Comparison of ENCODE assay signal across 16 mouse cellular contexts in the genomic region with DNA sequence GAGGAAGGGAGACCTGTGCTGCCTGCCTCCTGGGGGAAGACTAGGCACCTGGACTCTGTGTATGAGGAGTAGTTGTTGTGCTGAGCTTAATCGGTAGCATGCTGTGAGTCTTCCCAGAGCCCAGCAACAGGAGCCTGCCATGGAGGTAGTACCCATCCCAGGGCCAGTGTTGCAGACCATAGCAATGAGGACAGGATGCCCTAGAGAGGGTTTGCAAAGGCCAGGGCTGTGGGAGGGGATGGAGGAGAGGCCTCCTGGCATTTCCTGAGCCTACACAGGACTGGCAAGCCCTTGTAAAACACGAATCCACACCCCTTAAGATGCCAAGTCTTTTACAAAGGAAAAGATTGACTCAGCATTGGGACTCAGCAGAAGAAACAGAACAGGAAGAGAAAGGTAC. TPM values are rescaled to one million over a fixed set of nuclear protein-coding genes. Genes with fewer than 3 reads are reported as not detected.
A peak's percentile ranks its signal among the peaks of the same experiment; 100 is the strongest.
DNase-seq lines count a peak whose midpoint lies in the region; ATAC-seq and TF ChIP-seq lines count a peak whose summit lies in the region.
"Had no signal": no experiment of that assay in that cellular context is flagged by ENCODE, and none has a peak within 500 bp of the region (broad histone marks: within the 10 kb centered on the region; RNA-seq: fewer than 3 reads in every experiment).

No protein-coding gene starts in this region.

- H3K27ac ChIP-seq in forebrain, embryonic 16.5 days (ENCODE audit: low read length): no peak overlapping the region
- no peak overlapping the region for H3K27ac ChIP-seq in forebrain, embryonic 12.5 days
- H3K27ac ChIP-seq in midbrain, embryonic 15.5 days: no peak overlapping the region
- no peak overlapping the region; the same call in 1 of the 2 replicates for H3K27ac ChIP-seq in midbrain, embryonic 10.5 days (replicated peaks)
- H3K27ac ChIP-seq in stomach, postnatal 0 days (replicated peaks): no peak overlapping the region; the same call in 1 of the 2 replicates
- H3K27ac ChIP-seq: limb, embryonic 12.5 days had no signal

- H3K27me3 ChIP-seq in forebrain, embryonic 16.5 days (replicated peaks; ENCODE audit: control insufficient read depth, insufficient read depth, low read length): no peaks in the 10 kb centered on the region
- peaks cover 22% of the 10 kb centered on the region for H3K27me3 ChIP-seq in forebrain, embryonic 12.5 days
- H3K27me3 ChIP-seq in midbrain, embryonic 15.5 days (replicated peaks): no peaks in the 10 kb centered on the region
- peaks cover 12% of the 10 kb centered on the region for H3K27me3 ChIP-seq in midbrain, embryonic 10.5 days (ENCODE audit: low read depth, poor library complexity, severe bottlenecking)
- H3K27me3 ChIP-seq in stomach, postnatal 0 days (ENCODE audit: control insufficient read depth, insufficient read depth, low read length): no peaks in the 10 kb centered on the region
- H3K27me3 ChIP-seq: limb, embryonic 12.5 days had no signal

- no peaks in the 10 kb centered on the region for H3K36me3 ChIP-seq in forebrain, embryonic 16.5 days (ENCODE audit: control insufficient read depth, insufficient read depth)
- no peaks in the 10 kb centered on the region for H3K36me3 ChIP-seq in forebrain, embryonic 12.5 days (replicated peaks)
- H3K36me3 ChIP-seq in midbrain, embryonic 15.5 days (replicated peaks): no peaks in the 10 kb centered on the region
- peaks cover 9% of the 10 kb centered on the region; the same call in 1 of the 2 replicates for H3K36me3 ChIP-seq in midbrain, embryonic 10.5 days
- no peaks in the 10 kb centered on the region for H3K36me3 ChIP-seq in stomach, postnatal 0 days (ENCODE audit: control insufficient read depth, insufficient read depth, low read length)
- H3K36me3 ChIP-seq: limb, embryonic 12.5 days had no signal

- TF ChIP-seq CTCF in stomach, postnatal 0 days (IDR thresholded peaks at IDR 0.05; ENCODE audit: low read depth): no peak

- H3K9ac ChIP-seq in forebrain, embryonic 16.5 days (replicated peaks; ENCODE audit: low read depth, low read length): no peak overlapping the region
- H3K9ac ChIP-seq in forebrain, embryonic 12.5 days: no peak overlapping the region
- H3K9ac ChIP-seq in midbrain, embryonic 15.5 days: no peak overlapping the region
- H3K9ac ChIP-seq in stomach, postnatal 0 days (ENCODE audit: low read length): no peak overlapping the region
- H3K9ac ChIP-seq: limb, embryonic 12.5 days had no signal

- WGBS in forebrain, embryonic 16.5 days: 8% methylated on average over 2 of the region's 2 CpGs
- 12% methylated on average over 2 of the region's 2 CpGs for WGBS in forebrain, embryonic 12.5 days
- WGBS in midbrain, embryonic 15.5 days: 18% methylated on average over 2 of the region's 2 CpGs
- 15% methylated on average over 2 of the region's 2 CpGs for WGBS in midbrain, embryonic 10.5 days
- 23% methylated on average over 2 of the region's 2 CpGs for WGBS in stomach, postnatal 0 days

- no peak overlapping the region for H3K4me3 ChIP-seq in forebrain, embryonic 16.5 days (replicated peaks; ENCODE audit: low read length)
- no peak overlapping the region for H3K4me3 ChIP-seq in forebrain, embryonic 12.5 days (replicated peaks)
- H3K4me3 ChIP-seq in midbrain, embryonic 15.5 days: no peak overlapping the region
- H3K4me3 ChIP-seq in midbrain, embryonic 10.5 days: no peak overlapping the region
- H3K4me3 ChIP-seq in stomach, postnatal 0 days (ENCODE audit: low read depth, low read length): no peak overlapping the region
- H3K4me3 ChIP-seq: limb, embryonic 12.5 days had no signal

- no peak overlapping the region for H3K4me2 ChIP-seq in forebrain, embryonic 16.5 days (ENCODE audit: low read length)
- no peak overlapping the region for H3K4me2 ChIP-seq in forebrain, embryonic 12.5 days
- H3K4me2 ChIP-seq in midbrain, embryonic 15.5 days: no peak overlapping the region
- no peak overlapping the region for H3K4me2 ChIP-seq in stomach, postnatal 0 days (replicated peaks; ENCODE audit: low read depth)

- no peak for DNase-seq in midbrain, embryonic 10.5 days (ENCODE audit: low spot score)
- peak; percentile 57 to 69 for DNase-seq in kidney, postnatal 4 days
- no peak for DNase-seq in stomach, postnatal 0 days (ENCODE audit: low spot score)
- DNase-seq in adrenal gland, postnatal 36 days: no peak
- DNase-seq in spleen, postnatal 14 days (ENCODE audit: low spot score in 2 of 2): no peak
- DNase-seq: adrenal gland, postnatal 25 days; gastrocnemius, postnatal 36 days; layer of hippocampus, postnatal 36 days; lung, adult 18-20 months had no signal

- H3K4me1 ChIP-seq in forebrain, embryonic 16.5 days (replicated peaks; ENCODE audit: control insufficient read depth, insufficient read depth, low read length): peaks cover 5% of the 10 kb centered on the region; the same call in 1 of the 2 replicates
- H3K4me1 ChIP-seq in forebrain, embryonic 12.5 days: peaks cover 12% of the 10 kb centered on the region
- peaks cover 11% of the 10 kb centered on the region for H3K4me1 ChIP-seq in midbrain, embryonic 15.5 days
- peaks cover 17% of the 10 kb centered on the region for H3K4me1 ChIP-seq in midbrain, embryonic 10.5 days
- no peaks in the 10 kb centered on the region for H3K4me1 ChIP-seq in stomach, postnatal 0 days (replicated peaks; ENCODE audit: control insufficient read depth, insufficient read depth)

- no peak for TF ChIP-seq EP300 in stomach, postnatal 0 days (optimal IDR thresholded peaks at IDR 0.05)

- no peaks in the 10 kb centered on the region for H3K9me3 ChIP-seq in forebrain, embryonic 16.5 days (ENCODE audit: control insufficient read depth, low read length)
- no peaks in the 10 kb centered on the region for H3K9me3 ChIP-seq in forebrain, embryonic 12.5 days
- H3K9me3 ChIP-seq in midbrain, embryonic 15.5 days: no peaks in the 10 kb centered on the region
- no peaks in the 10 kb centered on the region for H3K9me3 ChIP-seq in midbrain, embryonic 10.5 days (replicated peaks)
- H3K9me3 ChIP-seq in stomach, postnatal 0 days (ENCODE audit: control insufficient read depth, low read length): no peaks in the 10 kb centered on the region
- H3K9me3 ChIP-seq: limb, embryonic 12.5 days had no signal

- ATAC-seq in forebrain, embryonic 16.5 days: peak; percentile 31; the same call in 1 of the 2 replicates
- ATAC-seq in forebrain, embryonic 12.5 days (ENCODE audit: low FRiP score): no peak
- 0 out of 2 replicates have a peak, but pooled peaks have one; percentile 29 for ATAC-seq in midbrain, embryonic 15.5 days (replicated peaks)
- peak; percentile 43; the same call in 1 of the 2 replicates for ATAC-seq in stomach, postnatal 0 days (ENCODE audit: low FRiP score, low TSS enrichment)

RNA-seq across cellular contexts. Expression of a gene that starts 49.7 kb away (rescaled TPM):
- polyA plus RNA-seq in forebrain, embryonic 16.5 days (2015; fragmentation: Nextera tagmentation; extraction: Ambion mirVana): 0.20 and 0.52 TPM in 2 replicates
- polyA plus RNA-seq in forebrain, embryonic 12.5 days (2016; fragmentation: Nextera tagmentation; extraction: Ambion mirVana): 0.29 and 1.0 TPM in 2 replicates
- polyA plus RNA-seq in midbrain, embryonic 15.5 days (2015; fragmentation: Nextera tagmentation; extraction: Ambion mirVana): 0.69 and 0.72 TPM in 2 replicates
- polyA plus RNA-seq in midbrain, embryonic 10.5 days (2016; fragmentation: Nextera tagmentation; extraction: Ambion mirVana): 0.46 and 1.1 TPM in 2 replicates
- 9.2 and 10.2 TPM in 2 replicates for polyA plus RNA-seq in stomach, postnatal 0 days (2015; fragmentation: Nextera tagmentation; extraction: Ambion mirVana)
- total RNA-seq in adrenal gland, postnatal 36 days (2021): 1 to 10 TPM; 1.5 to 2.4 TPM

RNA-seq across cellular contexts. Expression of a gene that starts 58.3 kb away (rescaled TPM):
- polyA plus RNA-seq in forebrain, embryonic 16.5 days (2015; fragmentation: Nextera tagmentation; extraction: Ambion mirVana): 0.57 and 0.82 TPM in 2 replicates
- polyA plus RNA-seq in forebrain, embryonic 12.5 days (2016; fragmentation: Nextera tagmentation; extraction: Ambion mirVana): 0.20 and 0.24 TPM in 2 replicates
- 3.3 and 3.6 TPM in 2 replicates for polyA plus RNA-seq in midbrain, embryonic 15.5 days (2015; fragmentation: Nextera tagmentation; extraction: Ambion mirVana)
- polyA plus RNA-seq in midbrain, embryonic 10.5 days (2016; fragmentation: Nextera tagmentation; extraction: Ambion mirVana): 6.8 and 7.2 TPM in 2 replicates
- 0.08 and 0.15 TPM in 2 replicates for polyA plus RNA-seq in stomach, postnatal 0 days (2015; fragmentation: Nextera tagmentation; extraction: Ambion mirVana)
- total RNA-seq in adrenal gland, postnatal 36 days (2021): not detected
- total RNA-seq: adrenal gland, postnatal 25 days; common myeloid progenitor, adult 5-6 weeks; gastrocnemius, postnatal 36 days; layer of hippocampus, postnatal 36 days had no signal
- polyA plus RNA-seq: frontal cortex, adult 2 months; heart, postnatal 0 days; limb, embryonic 12.5 days had no signal

Comparison
In these comparisons a context has a peak if more than half of its experiments do, and no peak if none do; other contexts are left out.
1. DNase-seq: peak in kidney, postnatal 4 days (2 of 2); none in midbrain, embryonic 10.5 days (single experiment), stomach, postnatal 0 days (single experiment), adrenal gland, postnatal 36 days (0 of 2) and spleen, postnatal 14 days (0 of 2).